Mouse (Mus musculus) neural tube, embryonic 15.5 days (tissue): ENCODE measurements around the gene Ackr2. TPM values are rescaled to one million over a fixed set of nuclear protein-coding genes. Genes with fewer than 3 reads are reported as not detected.

Experiments used
- ATAC-seq: fragments of 200-750 bp; cut with Nextera tagmentation; 2 replicates; pipeline ENCODE4 v1.8.0; 2017; ENCODE audit warnings: mild to moderate bottlenecking, moderate TSS enrichment, moderate library complexity; ENCODE audit not compliant: low FRiP score
- H3K27ac ChIP-seq: fragments of 300-500 bp; sonication (generic); replicated peaks from 2 replicates; pipeline ENCODE4 v1.5.1; 2015; ENCODE audit warnings: mild to moderate bottlenecking, inconsistent platforms
- H3K27me3 ChIP-seq: fragments of 300-500 bp; sonication (generic); replicated peaks from 2 replicates; pipeline ENCODE4 v1.6.1; 2015; ENCODE audit warnings: inconsistent platforms
- H3K36me3 ChIP-seq: fragments of 300-500 bp; sonication (generic); 2 replicates; pipeline ENCODE4 v1.6.1; 2015; ENCODE audit warnings: inconsistent platforms
- H3K4me1 ChIP-seq: fragments of 300-500 bp; sonication (generic); 2 replicates; pipeline ENCODE4 v1.6.1; 2015; ENCODE audit warnings: inconsistent platforms
- H3K4me2 ChIP-seq: fragments of 300-500 bp; sonication (generic); 2 replicates; pipeline ENCODE4 v1.6.1; 2015; ENCODE audit warnings: inconsistent platforms, mild to moderate bottlenecking, moderate library complexity
- H3K4me3 ChIP-seq: fragments of 300-500 bp; sonication (generic); replicated peaks from 2 replicates; pipeline ENCODE4 v1.5.1; 2015; ENCODE audit warnings: mild to moderate bottlenecking, inconsistent platforms
- H3K9ac ChIP-seq: fragments of 300-500 bp; sonication (generic); replicated peaks from 2 replicates; pipeline ENCODE4 v1.6.1; 2015; ENCODE audit warnings: mild to moderate bottlenecking, inconsistent platforms
- H3K9me3 ChIP-seq: fragments of 300-500 bp; sonication (generic); replicated peaks from 2 replicates; pipeline ENCODE4 v1.6.1; 2016; ENCODE audit warnings: inconsistent platforms
- WGBS: fragments of 180-500 bp; shearing (Covaris S2); methylation state at CpG from one replicate; pipeline ENCODE4 v1.1.7; 2015; ENCODE audit warnings: mixed read lengths; 5-methylcytosine and 5-hydroxymethylcytosine counted together
- polyA plus RNA-seq: library from polyadenylated mRNA; unstranded; fragments of >200 nt; fragmentation: Nextera tagmentation; extraction: Ambion mirVana; gene quantifications from 2 replicates; pipeline ENCODE4 v1.2.1, GENCODE M21; 2015

The Ackr2 gene
- polyA plus RNA-seq, 1 experiment from 2014 or later: 1.5 TPM

DNA sequence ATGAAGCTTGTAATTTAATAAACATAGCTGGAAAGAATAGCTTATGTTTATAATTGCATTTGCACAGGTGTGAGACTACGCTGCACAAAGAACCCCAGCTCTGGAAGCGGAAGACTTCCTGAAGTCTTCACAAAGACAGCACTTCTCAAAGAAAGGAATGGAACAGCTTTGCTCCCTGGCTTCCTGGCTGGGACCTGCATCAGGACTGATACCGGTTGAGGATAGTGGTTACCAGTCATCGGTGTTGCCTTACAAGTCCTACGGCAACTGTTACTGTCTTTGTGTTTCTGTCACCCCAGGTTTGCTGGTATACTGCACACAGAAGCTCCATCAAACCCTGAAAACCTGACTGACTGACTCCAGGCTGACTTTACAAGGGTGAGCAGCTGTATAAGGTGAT is 28.7 kb upstream of the Ackr2 start:
- no peaks in the 10 kb centered on the region for H3K9me3 ChIP-seq
- peaks cover 11% of the 10 kb centered on the region for H3K4me1 ChIP-seq
- peaks cover 12% of the 10 kb centered on the region; the same call in 1 of the 2 replicates for H3K27me3 ChIP-seq
- 79% methylated on average over 5 of the region's 5 CpGs for WGBS
- H3K4me2 ChIP-seq: no peak overlapping the region
- H3K9ac ChIP-seq: no peak overlapping the region
- no peaks in the 10 kb centered on the region for H3K36me3 ChIP-seq
- no peak for ATAC-seq
- no peak overlapping the region for H3K4me3 ChIP-seq
- H3K27ac ChIP-seq: no peak overlapping the region

- Histone ChIP-seq H3K36me3 (no peaks in the 10 kb centered on the region), H3K4me3 (no peak overlapping the region), H3K27me3 (peaks cover 12% of the 10 kb centered on the region; the same call in 1 of the 2 replicates), H3K4me1 (peaks cover 11% of the 10 kb centered on the region), H3K27ac (peak overlapping the region; percentile 33; the same call in 1 of the 2 replicates), H3K4me2 (no peak overlapping the region), H3K9me3 (no peaks in the 10 kb centered on the region), H3K9ac (no peak overlapping the region)
- no peak for ATAC-seq
- WGBS: 11% methylated on average over 4 of the region's 4 CpGs
Measured at GRCm38 (mm10) chr9:121869973-121870515, 28.1 kb upstream of the Ackr2 start.

- Histone ChIP-seq H3K36me3 (no peaks in the 10 kb centered on the region), H3K4me2 (no peak overlapping the region), H3K4me3 (no peak overlapping the region), H3K9me3 (no peaks in the 10 kb centered on the region), H3K4me1 (peaks cover 8% of the 10 kb centered on the region; the same call in 1 of the 2 replicates), H3K27me3 (peaks cover 12% of the 10 kb centered on the region; the same call in 1 of the 2 replicates), H3K9ac (no peak overlapping the region), H3K27ac (no peak overlapping the region)
- no peak for ATAC-seq
- WGBS: 88% methylated on average over 2 of the region's 2 CpGs
Measured at GRCm38 (mm10) chr9:121872062-121872683, 26.0 kb upstream of the Ackr2 start.

GRCm38 (mm10) chr9:121873578-121873977 is 24.6 kb upstream of the Ackr2 start:
- H3K9ac ChIP-seq: no peak overlapping the region
- ATAC-seq: no peak
- peaks cover 6% of the 10 kb centered on the region; the same call in 1 of the 2 replicates for H3K27me3 ChIP-seq
- no peak overlapping the region for H3K27ac ChIP-seq
- H3K4me1 ChIP-seq: peaks cover 8% of the 10 kb centered on the region; the same call in 1 of the 2 replicates
- no peaks in the 10 kb centered on the region for H3K36me3 ChIP-seq
- no peak overlapping the region for H3K4me2 ChIP-seq
- no peaks in the 10 kb centered on the region for H3K9me3 ChIP-seq
- H3K4me3 ChIP-seq: no peak overlapping the region

- no peaks in the 10 kb centered on the region for H3K9me3 ChIP-seq
- 12% methylated on average over 3 of the region's 3 CpGs for WGBS
- H3K4me2 ChIP-seq: no peak overlapping the region
- no peak overlapping the region for H3K9ac ChIP-seq
- H3K27ac ChIP-seq: no peak overlapping the region
- no peak for ATAC-seq
- no peaks in the 10 kb centered on the region for H3K36me3 ChIP-seq
- H3K4me3 ChIP-seq: no peak overlapping the region
- peaks cover 5% of the 10 kb centered on the region; the same call in 1 of the 2 replicates for H3K4me1 ChIP-seq
- peaks cover 6% of the 10 kb centered on the region; the same call in 1 of the 2 replicates for H3K27me3 ChIP-seq
Measured at GRCm38 (mm10) chr9:121877052-121877740, 21.0 kb upstream of the Ackr2 start.

- Histone ChIP-seq H3K27ac (no peak overlapping the region), H3K9ac (no peak overlapping the region), H3K4me3 (no peak overlapping the region), H3K27me3 (no peaks in the 10 kb centered on the region), H3K36me3 (no peaks in the 10 kb centered on the region), H3K4me1 (peaks cover 5% of the 10 kb centered on the region; the same call in 1 of the 2 replicates), H3K9me3 (no peaks in the 10 kb centered on the region), H3K4me2 (peak overlapping the region; percentile 32)
- WGBS: 35% methylated on average over 14 of the region's 14 CpGs
- ATAC-seq: no peak
Measured at GRCm38 (mm10) chr9:121880840-121881239, 17.3 kb upstream of the Ackr2 start.

DNA sequence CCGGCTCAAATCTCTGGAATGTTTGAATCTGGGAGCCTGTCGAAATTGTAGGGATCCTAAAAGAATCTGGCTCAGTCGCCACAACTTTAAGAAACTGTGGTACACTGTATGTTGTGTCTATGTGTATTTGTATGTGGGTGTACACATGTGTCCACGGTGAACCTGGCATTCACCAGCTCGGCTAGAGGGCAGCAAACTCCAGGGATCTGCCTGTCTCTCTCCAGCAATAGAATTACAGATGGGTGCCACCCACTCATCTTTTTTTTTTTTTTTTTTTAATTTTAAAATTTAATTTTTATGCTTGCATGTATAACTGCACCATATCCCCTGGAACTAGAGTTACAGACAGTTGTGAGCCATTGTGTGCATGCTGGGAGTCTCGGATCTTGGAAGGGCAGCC is 16.9 kb upstream of the Ackr2 start:
- 76% methylated on average over 6 of the region's 6 CpGs for WGBS
- H3K4me1 ChIP-seq: peaks cover 5% of the 10 kb centered on the region; the same call in 1 of the 2 replicates
- no peaks in the 10 kb centered on the region for H3K36me3 ChIP-seq
- no peak overlapping the region for H3K27ac ChIP-seq
- H3K4me3 ChIP-seq: no peak overlapping the region
- H3K4me2 ChIP-seq: no peak overlapping the region
- no peaks in the 10 kb centered on the region for H3K27me3 ChIP-seq
- no peak overlapping the region for H3K9ac ChIP-seq
- no peaks in the 10 kb centered on the region for H3K9me3 ChIP-seq
- ATAC-seq: no peak

DNA sequence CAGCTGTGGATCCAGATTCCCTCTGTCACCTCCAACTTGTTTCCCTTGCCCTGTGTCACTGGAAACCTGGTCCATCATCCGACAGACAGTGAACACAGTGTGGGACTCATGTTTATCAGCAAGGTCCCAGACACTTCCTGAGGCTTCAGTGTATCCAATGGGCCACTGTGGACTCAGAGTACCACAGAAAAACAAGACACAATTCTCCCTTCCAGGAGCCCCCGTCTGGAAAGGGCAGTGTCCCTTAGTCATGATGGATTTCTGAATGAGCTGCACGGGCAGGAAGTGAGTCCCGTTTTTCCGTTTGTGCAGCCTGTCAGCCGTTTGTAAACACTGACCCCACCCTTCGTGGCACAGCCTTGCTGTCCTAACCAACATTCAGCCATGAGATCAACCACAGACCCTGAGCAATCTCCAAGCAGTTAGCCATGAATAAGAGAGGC is 16.1 kb upstream of the Ackr2 start:
- no peaks in the 10 kb centered on the region for H3K36me3 ChIP-seq
- H3K4me3 ChIP-seq: no peak overlapping the region
- H3K9me3 ChIP-seq: no peaks in the 10 kb centered on the region
- H3K4me1 ChIP-seq: 0 out of 2 replicates have a peak, but pooled peaks cover 2% of the 10 kb centered on the region
- no peak for ATAC-seq
- no peak overlapping the region for H3K27ac ChIP-seq
- no peak overlapping the region for H3K9ac ChIP-seq
- 66% methylated on average over 7 of the region's 7 CpGs for WGBS
- no peaks in the 10 kb centered on the region for H3K27me3 ChIP-seq
- H3K4me2 ChIP-seq: no peak overlapping the region

DNA sequence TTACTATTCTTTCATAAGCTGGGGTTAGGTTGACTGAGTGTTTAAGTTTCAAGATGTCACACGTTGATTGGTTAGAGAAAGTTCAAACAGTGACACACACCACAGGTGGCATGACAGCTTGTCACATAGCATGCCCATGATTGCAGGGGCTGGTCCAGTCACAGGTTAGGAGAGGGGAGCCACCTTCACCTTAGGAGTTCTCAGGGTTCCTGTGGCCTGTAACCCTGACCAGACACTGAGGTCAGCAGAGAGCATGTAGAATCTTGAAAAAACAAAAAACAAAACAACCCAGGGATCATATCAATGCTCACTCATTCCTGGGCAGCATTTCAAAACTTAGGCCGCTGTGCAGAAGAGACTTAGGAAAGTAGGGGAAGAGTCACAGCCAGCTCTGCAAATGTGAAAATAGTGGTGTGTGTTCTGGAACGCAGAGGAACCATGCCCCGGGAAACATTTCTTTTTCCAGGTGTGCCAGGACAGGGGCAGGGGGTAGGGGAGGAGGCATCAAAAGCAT is 8.2 kb upstream of the Ackr2 start:
- H3K4me1 ChIP-seq: peaks cover 10% of the 10 kb centered on the region; the same call in 1 of the 2 replicates
- no peak overlapping the region for H3K4me3 ChIP-seq
- no peak overlapping the region for H3K9ac ChIP-seq
- 80% methylated on average over 4 of the region's 4 CpGs for WGBS
- no peaks in the 10 kb centered on the region for H3K36me3 ChIP-seq
- ATAC-seq: no peak
- H3K9me3 ChIP-seq: no peaks in the 10 kb centered on the region
- no peak overlapping the region for H3K4me2 ChIP-seq
- H3K27ac ChIP-seq: no peak overlapping the region
- H3K27me3 ChIP-seq: no peaks in the 10 kb centered on the region

DNA sequence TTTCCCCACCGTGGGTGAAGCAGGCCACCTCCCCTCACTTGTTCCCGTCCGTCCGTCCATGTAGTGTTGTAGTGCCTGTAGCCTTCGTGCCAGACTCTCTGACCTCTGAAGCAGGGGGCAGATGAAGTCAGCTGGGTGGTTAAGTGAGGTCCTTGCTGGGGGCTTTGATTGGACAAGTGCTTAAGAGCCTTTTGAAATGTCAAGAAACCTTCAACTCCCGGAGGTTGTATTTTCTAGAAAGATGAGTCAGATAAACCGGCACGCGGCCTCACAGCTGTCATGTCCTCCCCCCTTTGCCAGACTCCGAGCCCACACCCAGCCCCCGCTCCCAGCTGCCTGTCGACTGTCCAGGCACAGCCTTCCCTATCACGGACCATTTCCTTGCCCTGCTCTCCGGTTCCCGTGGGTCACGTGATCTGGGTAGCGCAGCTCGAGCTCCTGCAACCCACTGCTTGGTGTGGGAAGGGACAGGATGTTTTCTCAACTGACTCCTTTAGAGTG is 7.7 kb upstream of the Ackr2 start:
- no peak overlapping the region for H3K4me3 ChIP-seq
- no peaks in the 10 kb centered on the region for H3K9me3 ChIP-seq
- peak overlapping the region; percentile 22 for H3K4me2 ChIP-seq
- no peaks in the 10 kb centered on the region for H3K27me3 ChIP-seq
- H3K27ac ChIP-seq: no peak overlapping the region
- ATAC-seq: no peak
- H3K4me1 ChIP-seq: peaks cover 10% of the 10 kb centered on the region; the same call in 1 of the 2 replicates
- H3K36me3 ChIP-seq: no peaks in the 10 kb centered on the region
- no peak overlapping the region for H3K9ac ChIP-seq
- 46% methylated on average over 18 of the region's 18 CpGs for WGBS

DNA sequence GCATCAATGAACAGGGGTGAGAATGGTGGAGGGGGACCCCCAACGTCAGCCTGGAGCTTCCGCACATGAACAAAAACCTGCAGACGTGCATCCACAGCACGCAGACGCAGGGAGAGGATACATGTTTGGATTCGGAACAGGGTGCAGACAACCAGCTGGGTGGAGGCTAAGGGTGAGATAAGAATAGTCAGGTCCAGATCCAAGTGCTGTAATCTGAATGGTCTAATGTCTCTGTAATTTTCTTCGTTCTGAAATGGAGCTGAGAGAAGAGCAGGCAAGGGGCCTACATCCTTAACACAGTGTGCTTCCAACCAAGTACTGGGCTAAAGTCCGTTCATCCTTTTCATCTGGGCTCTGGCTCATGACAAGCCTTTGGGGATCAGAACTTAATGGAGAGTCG is 6.9 kb upstream of the Ackr2 start:
- Histone ChIP-seq H3K4me2 (no peak overlapping the region), H3K9ac (no peak overlapping the region), H3K4me3 (no peak overlapping the region), H3K27ac (no peak overlapping the region), H3K27me3 (no peaks in the 10 kb centered on the region), H3K36me3 (no peaks in the 10 kb centered on the region), H3K9me3 (no peaks in the 10 kb centered on the region), H3K4me1 (peaks cover 10% of the 10 kb centered on the region; the same call in 1 of the 2 replicates)
- WGBS: 89% methylated on average over 9 of the region's 9 CpGs
- no peak for ATAC-seq
